26 mouse cellular contexts compared by ENCODE assay signal in the genomic region with DNA sequence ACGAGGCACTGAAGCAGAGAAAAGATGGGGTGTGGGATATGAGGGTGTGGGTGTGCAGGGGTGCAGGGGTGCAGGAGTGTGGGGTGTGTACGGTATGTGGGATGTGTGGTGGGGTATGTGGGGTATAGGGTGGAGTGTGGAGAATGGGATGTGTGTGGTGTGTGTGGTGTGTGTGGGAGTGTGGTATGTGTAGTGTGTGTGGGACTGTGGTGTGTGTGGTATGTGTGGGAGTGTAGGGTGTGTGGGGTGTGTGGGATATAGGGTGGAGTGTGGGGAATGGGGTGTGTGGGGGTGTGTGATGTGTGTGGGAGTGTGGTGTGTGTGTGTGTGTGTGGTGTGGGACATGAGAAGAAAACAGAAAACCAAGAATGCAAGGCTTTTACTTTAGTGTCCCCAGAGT. TPM values are rescaled to one million over a fixed set of nuclear protein-coding genes. Genes with fewer than 3 reads are reported as not detected.
DNase-seq lines count a peak whose midpoint lies in the region; ATAC-seq lines count a peak whose summit lies in the region.
"Had no signal": no experiment of that assay in that cellular context is flagged by ENCODE, and none has a peak within 500 bp of the region (broad histone marks: within the 10 kb centered on the region; RNA-seq: fewer than 3 reads in every experiment).

No protein-coding gene starts in this region.

- H3K36me3 ChIP-seq in embryonic facial prominence, embryonic 11.5 days (replicated peaks; ENCODE audit: control insufficient read depth, insufficient read depth, low read depth, low read length), result no peaks in the 10 kb centered on the region
- H3K36me3 ChIP-seq in embryonic facial prominence, embryonic 10.5 days (replicated peaks), result no peaks in the 10 kb centered on the region
- H3K36me3 ChIP-seq in heart, embryonic 14.5 days (ENCODE audit: control insufficient read depth, insufficient read depth, low read length), result no peaks in the 10 kb centered on the region
- no peaks in the 10 kb centered on the region for H3K36me3 ChIP-seq in lung, embryonic 15.5 days
- no peaks in the 10 kb centered on the region for H3K36me3 ChIP-seq in liver, embryonic 11.5 days (ENCODE audit: control insufficient read depth, insufficient read depth, low read length)
- H3K36me3 ChIP-seq: forebrain, embryonic 12.5 days; heart, embryonic 12.5 days; hindbrain, embryonic 12.5 days; hindbrain, embryonic 15.5 days had no signal

- no peaks in the 10 kb centered on the region for H3K27me3 ChIP-seq in embryonic facial prominence, embryonic 11.5 days (ENCODE audit: control insufficient read depth, insufficient read depth, low read length)
- no peaks in the 10 kb centered on the region for H3K27me3 ChIP-seq in embryonic facial prominence, embryonic 10.5 days (replicated peaks; ENCODE audit: low read depth, poor library complexity, severe bottlenecking)
- no peaks in the 10 kb centered on the region for H3K27me3 ChIP-seq in heart, embryonic 14.5 days (ENCODE audit: control insufficient read depth, insufficient read depth, low read length)
- H3K27me3 ChIP-seq in lung, embryonic 15.5 days, result no peaks in the 10 kb centered on the region
- no peaks in the 10 kb centered on the region for H3K27me3 ChIP-seq in liver, embryonic 11.5 days (replicated peaks; ENCODE audit: control insufficient read depth, insufficient read depth, low read length)
- H3K27me3 ChIP-seq: forebrain, embryonic 12.5 days; heart, embryonic 12.5 days; hindbrain, embryonic 12.5 days; hindbrain, embryonic 15.5 days; Patski had no signal

- no peak overlapping the region for H3K4me3 ChIP-seq in embryonic facial prominence, embryonic 11.5 days (ENCODE audit: low read depth, low read length)
- H3K4me3 ChIP-seq in embryonic facial prominence, embryonic 10.5 days, result no peak overlapping the region
- H3K4me3 ChIP-seq in heart, embryonic 14.5 days (ENCODE audit: control insufficient read depth in 1 of 2, insufficient read depth in 1 of 2, low read depth in 1 of 2, low read length in 2 of 2), result no peak overlapping the region
- H3K4me3 ChIP-seq in lung, embryonic 15.5 days, result no peak overlapping the region
- H3K4me3 ChIP-seq in liver, embryonic 11.5 days (ENCODE audit: low read depth, low read length), result no peak overlapping the region
- H3K4me3 ChIP-seq: erythroblast, embryonic 14.5 days; forebrain, embryonic 12.5 days; heart, embryonic 12.5 days; hindbrain, embryonic 12.5 days; hindbrain, embryonic 15.5 days had no signal

- DNase-seq in embryonic facial prominence, embryonic 11.5 days (ENCODE audit: low spot score), result no peak
- no peak for DNase-seq in embryonic facial prominence, embryonic 10.5 days (ENCODE audit: low spot score)
- no peak for DNase-seq in heart, adult 9 months (ENCODE audit: low spot score in 2 of 2)
- no peak for DNase-seq in lung, postnatal 36 days
- DNase-seq in liver, embryonic 11.5 days (ENCODE audit: low spot score), result no peak
- no peak for DNase-seq in left cerebral cortex, adult 11 months (ENCODE audit: low spot score)
- DNase-seq: adrenal gland, postnatal 10 days; adrenal gland, postnatal 36 days; cerebellum, adult 18-20 months; cerebellum, adult 9-10 months; cerebellum, postnatal 14 days; forebrain, postnatal 0 days; gastrocnemius, postnatal 25 days; heart, postnatal 14 days had no signal

- peak; percentile 65; the same call in 1 of the 2 replicates for ATAC-seq in embryonic facial prominence, embryonic 11.5 days (replicated peaks; ENCODE audit: insufficient number of reproducible peaks, low FRiP score, low TSS enrichment, low read depth)
- ATAC-seq in heart, embryonic 14.5 days (ENCODE audit: insufficient number of reproducible peaks, insufficient read depth, low FRiP score, low read depth), result 0 out of 2 replicates have a peak, but pooled peaks have one; percentile 47
- ATAC-seq in lung, embryonic 15.5 days (ENCODE audit: borderline replicate concordance, extremely low read depth, low FRiP score, low TSS enrichment), result peak; percentile 35; the same call in 1 of the 2 replicates
- ATAC-seq in liver, embryonic 11.5 days (replicated peaks; ENCODE audit: low FRiP score), result no peak
- ATAC-seq: forebrain, postnatal 0 days; intestine, postnatal 0 days; Patski had no signal

- H3K4me2 ChIP-seq in embryonic facial prominence, embryonic 11.5 days (ENCODE audit: low read depth, low read length), result no peak overlapping the region
- H3K4me2 ChIP-seq in heart, embryonic 14.5 days (ENCODE audit: low read length), result no peak overlapping the region
- no peak overlapping the region for H3K4me2 ChIP-seq in lung, embryonic 15.5 days
- no peak overlapping the region for H3K4me2 ChIP-seq in liver, embryonic 11.5 days
- H3K4me2 ChIP-seq: forebrain, embryonic 12.5 days; heart, embryonic 12.5 days; hindbrain, embryonic 12.5 days; hindbrain, embryonic 15.5 days had no signal

- WGBS in embryonic facial prominence, embryonic 11.5 days, result 82% methylated on average over 2 of the region's 2 CpGs
- WGBS in embryonic facial prominence, embryonic 10.5 days, result 89% methylated on average over 2 of the region's 2 CpGs
- 87% methylated on average over 2 of the region's 2 CpGs for WGBS in heart, embryonic 14.5 days
- 83% methylated on average over 2 of the region's 2 CpGs for WGBS in lung, embryonic 15.5 days
- 74% methylated on average over 2 of the region's 2 CpGs for WGBS in liver, embryonic 11.5 days

- H3K9ac ChIP-seq in embryonic facial prominence, embryonic 11.5 days (replicated peaks; ENCODE audit: low read length), result no peak overlapping the region
- H3K9ac ChIP-seq in heart, embryonic 14.5 days (ENCODE audit: low read length), result no peak overlapping the region
- H3K9ac ChIP-seq in lung, embryonic 15.5 days, result no peak overlapping the region
- H3K9ac ChIP-seq in liver, embryonic 11.5 days (ENCODE audit: low read depth, low read length), result no peak overlapping the region
- H3K9ac ChIP-seq: forebrain, embryonic 12.5 days; forebrain, postnatal 0 days; heart, embryonic 12.5 days; hindbrain, embryonic 12.5 days; hindbrain, embryonic 15.5 days had no signal

- no peaks in the 10 kb centered on the region for H3K9me3 ChIP-seq in embryonic facial prominence, embryonic 11.5 days (replicated peaks; ENCODE audit: control insufficient read depth, low read length)
- no peaks in the 10 kb centered on the region for H3K9me3 ChIP-seq in embryonic facial prominence, embryonic 10.5 days
- H3K9me3 ChIP-seq in heart, embryonic 14.5 days (ENCODE audit: control insufficient read depth, low read length), result no peaks in the 10 kb centered on the region
- no peaks in the 10 kb centered on the region for H3K9me3 ChIP-seq in lung, embryonic 15.5 days
- no peaks in the 10 kb centered on the region for H3K9me3 ChIP-seq in liver, embryonic 11.5 days (ENCODE audit: control insufficient read depth, low read length)
- H3K9me3 ChIP-seq: forebrain, embryonic 12.5 days; heart, embryonic 12.5 days; hindbrain, embryonic 12.5 days; hindbrain, embryonic 15.5 days had no signal

- H3K27ac ChIP-seq in embryonic facial prominence, embryonic 11.5 days (replicated peaks; ENCODE audit: low read depth, low read length), result no peak overlapping the region
- no peak overlapping the region for H3K27ac ChIP-seq in embryonic facial prominence, embryonic 10.5 days (replicated peaks)
- no peak overlapping the region for H3K27ac ChIP-seq in heart, embryonic 14.5 days (replicated peaks in 1 of 2; ENCODE audit: control insufficient read depth in 1 of 2, insufficient read depth in 1 of 2, low read depth in 2 of 2, low read length in 2 of 2)
- no peak overlapping the region for H3K27ac ChIP-seq in lung, embryonic 15.5 days
- H3K27ac ChIP-seq in liver, embryonic 11.5 days (ENCODE audit: low read depth, low read length), result no peak overlapping the region
- H3K27ac ChIP-seq: forebrain, embryonic 12.5 days; hindbrain, embryonic 12.5 days; hindbrain, embryonic 15.5 days had no signal

- no peaks in the 10 kb centered on the region for H3K4me1 ChIP-seq in embryonic facial prominence, embryonic 11.5 days (ENCODE audit: control insufficient read depth, insufficient read depth, low read length)
- 0 out of 2 replicates have a peak, but pooled peaks cover 2% of the 10 kb centered on the region for H3K4me1 ChIP-seq in embryonic facial prominence, embryonic 10.5 days
- H3K4me1 ChIP-seq in heart, embryonic 14.5 days (ENCODE audit: control insufficient read depth in 2 of 2, insufficient read depth in 2 of 2, low read length in 2 of 2), result no peaks in the 10 kb centered on the region
- H3K4me1 ChIP-seq in lung, embryonic 15.5 days, result no peaks in the 10 kb centered on the region
- no peaks in the 10 kb centered on the region for H3K4me1 ChIP-seq in liver, embryonic 11.5 days (replicated peaks; ENCODE audit: control insufficient read depth, insufficient read depth, low read length)
- H3K4me1 ChIP-seq: forebrain, embryonic 12.5 days; heart, embryonic 12.5 days; hindbrain, embryonic 12.5 days; hindbrain, embryonic 15.5 days had no signal

RNA-seq across cellular contexts. Expression of a gene that starts 14.3 kb away (rescaled TPM):
- polyA plus RNA-seq in embryonic facial prominence, embryonic 11.5 days (2014; fragmentation: Nextera tagmentation; extraction: Ambion mirVana), result not detected in 2 replicates
- polyA plus RNA-seq in embryonic facial prominence, embryonic 10.5 days (2016; fragmentation: Nextera tagmentation; extraction: Ambion mirVana), result not detected in 2 replicates
- not detected in 2 replicates for polyA plus RNA-seq in heart, embryonic 14.5 days (2014; fragmentation: Nextera tagmentation; extraction: Ambion mirVana)
- not detected in 2 replicates for polyA plus RNA-seq in lung, embryonic 15.5 days (2015; fragmentation: Nextera tagmentation; extraction: Ambion mirVana)
- polyA plus RNA-seq in liver, embryonic 11.5 days (2014; fragmentation: Nextera tagmentation; extraction: Ambion mirVana), result not detected in 2 replicates
- polyA plus RNA-seq: erythroblast, embryonic 14.5 days; forebrain, embryonic 12.5 days; forebrain, postnatal 0 days; gonadal fat pad, adult 2 months; heart, embryonic 12.5 days; heart, embryonic 16.5 days; hindbrain, embryonic 12.5 days; hindbrain, embryonic 15.5 days; intestine, embryonic 14.5 days; intestine, postnatal 0 days; Patski had no signal
